Mouse (Mus musculus): ENCODE measurements at regions not wholly inside any gene's neighbourhood (a gene's known extent, or its start where the extent isn't known, plus 50 kb on each side); places are given as distances from the start of the nearest gene placed in this dataset.

DNA sequence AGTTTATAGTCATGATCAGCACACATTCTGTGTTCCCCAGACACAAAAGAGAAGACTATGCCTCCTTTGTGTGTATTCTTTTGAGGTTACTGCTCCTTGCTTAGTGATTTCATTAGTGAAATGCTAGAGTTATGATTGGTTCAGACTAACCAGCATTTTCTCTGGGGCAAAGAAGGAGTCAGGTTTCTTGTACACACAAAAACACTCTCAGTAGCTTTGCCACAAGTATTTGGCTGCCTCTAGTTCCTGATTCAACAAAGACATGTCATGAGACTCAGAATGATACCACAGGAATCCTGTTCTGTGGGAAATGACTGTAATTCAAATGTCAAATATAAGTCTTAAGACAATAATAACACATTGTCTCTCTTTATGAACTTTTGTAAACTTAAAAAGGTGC, 86.9 kb downstream of the Alx1 start:
- no peak for DNase-seq (ENCODE audit: low spot score)
- H3K4me2 ChIP-seq (replicated peaks): no peak overlapping the region
- H3K4me1 ChIP-seq (replicated peaks; ENCODE audit: control insufficient read depth, insufficient read depth, low read length): no peaks in the 10 kb centered on the region
- no peaks in the 10 kb centered on the region for H3K27me3 ChIP-seq (ENCODE audit: control insufficient read depth, insufficient read depth, low read length)
- no peaks in the 10 kb centered on the region for H3K36me3 ChIP-seq (replicated peaks; ENCODE audit: control insufficient read depth, insufficient read depth)
- ATAC-seq (ENCODE audit: low FRiP score): no peak
- no peak overlapping the region for H3K4me3 ChIP-seq (replicated peaks; ENCODE audit: low read length)
- H3K9ac ChIP-seq: no peak overlapping the region
- no peaks in the 10 kb centered on the region for H3K9me3 ChIP-seq (ENCODE audit: control insufficient read depth, low read length)
- no peak overlapping the region for H3K27ac ChIP-seq

DNA sequence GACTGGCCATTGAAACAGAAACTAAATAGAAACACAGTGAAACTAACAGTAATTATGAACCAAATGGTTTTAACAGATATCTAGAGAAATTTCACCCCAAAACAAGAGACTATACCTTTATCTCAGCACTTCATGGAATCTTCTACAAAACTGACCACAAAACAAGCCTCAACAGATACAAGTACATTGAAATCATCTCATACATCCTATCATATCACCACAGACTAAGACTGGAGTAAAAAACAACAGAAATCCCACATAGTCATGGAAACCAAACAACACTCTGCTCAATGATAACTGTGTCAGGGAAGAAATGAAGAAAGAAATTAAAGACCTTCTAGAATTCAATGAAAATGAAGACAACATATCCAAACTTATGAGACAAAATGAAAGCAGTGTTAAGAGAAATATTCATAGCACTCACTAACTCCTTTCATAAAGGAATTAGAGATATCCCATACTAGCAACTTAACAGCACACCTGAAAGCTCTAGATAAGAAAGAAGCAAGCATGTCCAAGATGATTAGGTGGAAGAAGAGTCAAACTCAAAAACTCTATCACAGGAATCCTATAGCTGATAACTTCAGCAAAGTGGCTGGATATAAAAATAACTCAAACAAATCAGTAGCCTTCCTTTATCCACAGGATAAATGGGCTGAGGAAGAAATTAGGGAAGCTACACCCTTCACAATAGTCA, 89.0 kb downstream of the Alx1 start:
- Histone ChIP-seq H3K36me3 (replicated peaks; ENCODE audit: control insufficient read depth, insufficient read depth) (no peaks in the 10 kb centered on the region), H3K27ac (no peak overlapping the region), H3K9me3 (ENCODE audit: control insufficient read depth, low read length) (no peaks in the 10 kb centered on the region), H3K4me3 (replicated peaks; ENCODE audit: low read length) (no peak overlapping the region), H3K27me3 (ENCODE audit: control insufficient read depth, insufficient read depth, low read length) (no peaks in the 10 kb centered on the region), H3K9ac (no peak overlapping the region), H3K4me2 (replicated peaks) (no peak overlapping the region), H3K4me1 (replicated peaks; ENCODE audit: control insufficient read depth, insufficient read depth, low read length) (no peaks in the 10 kb centered on the region)
- DNase-seq (ENCODE audit: low spot score) (no peak), ATAC-seq (ENCODE audit: low FRiP score) (no peak)

- WGBS: 72% methylated on average over 3 of the region's 3 CpGs
- ATAC-seq (ENCODE audit: low FRiP score): no peak
- no peak overlapping the region for H3K9ac ChIP-seq
Observed at GRCm38 (mm10) chr10:102931445-102931844, 98.6 kb downstream of the Alx1 start.

DNA sequence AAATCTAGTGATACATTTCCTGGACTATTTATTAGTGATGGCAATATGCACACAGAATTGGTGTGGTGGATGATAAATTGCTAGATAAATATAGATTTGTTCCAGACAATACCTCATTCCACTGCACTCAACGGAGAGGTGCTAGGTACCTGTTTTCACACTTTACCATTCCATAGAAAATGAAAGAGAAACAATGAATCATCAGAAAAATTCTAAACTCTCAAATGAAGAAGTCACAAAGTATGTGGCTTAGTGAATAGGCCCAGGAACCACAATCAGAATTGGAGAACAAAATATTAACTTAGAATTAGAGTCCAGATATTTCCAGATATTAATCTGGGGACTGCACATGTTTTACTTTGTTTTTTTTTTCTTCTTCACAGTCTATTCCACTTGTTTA, 101.4 kb downstream of the Alx1 start:
- Histone ChIP-seq H3K9me3 (ENCODE audit: control insufficient read depth, low read length) (no peaks in the 10 kb centered on the region), H3K36me3 (replicated peaks; ENCODE audit: control insufficient read depth, insufficient read depth) (no peaks in the 10 kb centered on the region), H3K27ac (no peak overlapping the region), H3K4me1 (replicated peaks; ENCODE audit: control insufficient read depth, insufficient read depth, low read length) (no peaks in the 10 kb centered on the region), H3K4me2 (replicated peaks) (no peak overlapping the region), H3K27me3 (ENCODE audit: control insufficient read depth, insufficient read depth, low read length) (no peaks in the 10 kb centered on the region), H3K4me3 (replicated peaks; ENCODE audit: low read length) (no peak overlapping the region), H3K9ac (no peak overlapping the region)
- ATAC-seq (ENCODE audit: low FRiP score) (no peak), DNase-seq (ENCODE audit: low spot score) (no peak)
- 66% methylated on average over 1 of the region's 1 CpGs for WGBS

More at GRCm38 (mm10) chr10:102931445-102931844, 98.6 kb downstream of the Alx1 start:
- no peak for DNase-seq (ENCODE audit: low spot score)
- Histone ChIP-seq H3K4me3 (replicated peaks; ENCODE audit: low read length) (no peak overlapping the region), H3K4me1 (replicated peaks; ENCODE audit: control insufficient read depth, insufficient read depth, low read length) (no peaks in the 10 kb centered on the region), H3K27ac (no peak overlapping the region), H3K9me3 (ENCODE audit: control insufficient read depth, low read length) (no peaks in the 10 kb centered on the region), H3K27me3 (ENCODE audit: control insufficient read depth, insufficient read depth, low read length) (no peaks in the 10 kb centered on the region), H3K36me3 (replicated peaks; ENCODE audit: control insufficient read depth, insufficient read depth) (no peaks in the 10 kb centered on the region), H3K4me2 (replicated peaks) (no peak overlapping the region)

- ATAC-seq (ENCODE audit: low FRiP score): no peak
- H3K27me3 ChIP-seq (ENCODE audit: control insufficient read depth, insufficient read depth, low read length): no peaks in the 10 kb centered on the region
- no peaks in the 10 kb centered on the region for H3K4me1 ChIP-seq (replicated peaks; ENCODE audit: control insufficient read depth, insufficient read depth, low read length)
- no peak overlapping the region for H3K4me2 ChIP-seq (replicated peaks)
- 66% methylated on average over 2 of the region's 2 CpGs for WGBS
- H3K4me3 ChIP-seq (replicated peaks; ENCODE audit: low read length): no peak overlapping the region
- H3K27ac ChIP-seq: no peak overlapping the region
- no peaks in the 10 kb centered on the region for H3K9me3 ChIP-seq (ENCODE audit: control insufficient read depth, low read length)
- H3K9ac ChIP-seq: no peak overlapping the region
- H3K36me3 ChIP-seq (replicated peaks; ENCODE audit: control insufficient read depth, insufficient read depth): no peaks in the 10 kb centered on the region
- DNase-seq (ENCODE audit: low spot score): no peak
Observed at GRCm38 (mm10) chr10:102897368-102897767, 132.6 kb downstream of the Alx1 start.

DNA sequence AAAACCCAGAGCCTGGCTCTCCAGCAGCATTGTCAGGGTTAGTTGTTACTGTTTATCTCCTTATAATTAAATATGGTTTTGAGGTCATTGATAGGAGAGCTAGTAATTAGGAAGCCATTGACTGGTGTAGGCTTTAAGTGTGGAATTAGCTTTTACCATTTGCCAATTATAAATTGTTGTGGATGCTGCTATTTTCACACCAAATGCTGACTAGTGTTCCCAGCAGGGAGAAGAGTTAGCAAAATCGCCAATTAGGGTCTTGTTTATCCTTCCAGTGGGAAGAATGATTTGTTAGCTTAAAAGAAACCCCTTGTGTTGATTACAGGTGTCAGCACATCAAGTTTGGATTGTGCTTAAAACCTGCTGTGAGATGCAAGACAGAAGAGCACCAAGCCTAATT, 134.1 kb downstream of the Alx1 start:
- no peak overlapping the region for H3K27ac ChIP-seq
- ATAC-seq (ENCODE audit: low FRiP score) (no peak), DNase-seq (ENCODE audit: low spot score) (no peak)
- H3K9ac ChIP-seq: no peak overlapping the region
- H3K9me3 ChIP-seq (ENCODE audit: control insufficient read depth, low read length): no peaks in the 10 kb centered on the region
- no peaks in the 10 kb centered on the region for H3K4me1 ChIP-seq (replicated peaks; ENCODE audit: control insufficient read depth, insufficient read depth, low read length)
- no peak overlapping the region for H3K4me2 ChIP-seq (replicated peaks)
- H3K27me3 ChIP-seq (ENCODE audit: control insufficient read depth, insufficient read depth, low read length): no peaks in the 10 kb centered on the region
- H3K36me3 ChIP-seq (replicated peaks; ENCODE audit: control insufficient read depth, insufficient read depth): no peaks in the 10 kb centered on the region
- 20% methylated on average over 1 of the region's 1 CpGs for WGBS
- H3K4me3 ChIP-seq (replicated peaks; ENCODE audit: low read length): no peak overlapping the region

GRCm38 (mm10) chr10:102892373-102892772, 137.6 kb downstream of the Alx1 start:
- no peak overlapping the region for H3K9ac ChIP-seq
- H3K4me1 ChIP-seq (replicated peaks; ENCODE audit: control insufficient read depth, insufficient read depth, low read length): no peaks in the 10 kb centered on the region
- no peaks in the 10 kb centered on the region for H3K36me3 ChIP-seq (replicated peaks; ENCODE audit: control insufficient read depth, insufficient read depth)
- no peak for DNase-seq (ENCODE audit: low spot score)
- no peak for ATAC-seq (ENCODE audit: low FRiP score)
- H3K27ac ChIP-seq: no peak overlapping the region
- H3K27me3 ChIP-seq (ENCODE audit: control insufficient read depth, insufficient read depth, low read length): no peaks in the 10 kb centered on the region
- no peak overlapping the region for H3K4me3 ChIP-seq (replicated peaks; ENCODE audit: low read length)
- 88% methylated on average over 3 of the region's 3 CpGs for WGBS
- no peaks in the 10 kb centered on the region for H3K9me3 ChIP-seq (ENCODE audit: control insufficient read depth, low read length)
- no peak overlapping the region for H3K4me2 ChIP-seq (replicated peaks)

- WGBS: 89% methylated on average over 3 of the region's 3 CpGs
- Histone ChIP-seq H3K27me3 (ENCODE audit: control insufficient read depth, insufficient read depth, low read length) (no peaks in the 10 kb centered on the region), H3K4me1 (replicated peaks; ENCODE audit: control insufficient read depth, insufficient read depth, low read length) (no peaks in the 10 kb centered on the region), H3K4me3 (replicated peaks; ENCODE audit: low read length) (no peak overlapping the region), H3K9ac (no peak overlapping the region), H3K4me2 (replicated peaks) (no peak overlapping the region), H3K27ac (no peak overlapping the region), H3K9me3 (ENCODE audit: control insufficient read depth, low read length) (no peaks in the 10 kb centered on the region), H3K36me3 (replicated peaks; ENCODE audit: control insufficient read depth, insufficient read depth) (no peaks in the 10 kb centered on the region)
- DNase-seq (ENCODE audit: low spot score) (no peak), ATAC-seq (ENCODE audit: low FRiP score) (no peak)
Observed at GRCm38 (mm10) chr10:102889709-102890108, 140.3 kb downstream of the Alx1 start.

GRCm38 (mm10) chr10:102881824-102882438, 148.1 kb downstream of the Alx1 start:
- Histone ChIP-seq H3K9me3 (ENCODE audit: control insufficient read depth, low read length) (no peaks in the 10 kb centered on the region), H3K36me3 (replicated peaks; ENCODE audit: control insufficient read depth, insufficient read depth) (no peaks in the 10 kb centered on the region), H3K27me3 (ENCODE audit: control insufficient read depth, insufficient read depth, low read length) (no peaks in the 10 kb centered on the region), H3K27ac (no peak overlapping the region), H3K4me3 (replicated peaks; ENCODE audit: low read length) (no peak overlapping the region), H3K4me2 (replicated peaks) (no peak overlapping the region), H3K4me1 (replicated peaks; ENCODE audit: control insufficient read depth, insufficient read depth, low read length) (no peaks in the 10 kb centered on the region), H3K9ac (no peak overlapping the region)
- DNase-seq (ENCODE audit: low spot score) (no peak), ATAC-seq (ENCODE audit: low FRiP score) (no peak)
- 73% methylated on average over 6 of the region's 6 CpGs for WGBS

GRCm38 (mm10) chr10:102878010-102878409, 152.0 kb downstream of the Alx1 start:
- WGBS: 36% methylated on average over 11 of the region's 11 CpGs
- ATAC-seq (ENCODE audit: low FRiP score) (peak; percentile 60; the same call in 1 of the 2 replicates), DNase-seq (ENCODE audit: low spot score) (peak; percentile 83)
- Histone ChIP-seq H3K9me3 (ENCODE audit: control insufficient read depth, low read length) (no peaks in the 10 kb centered on the region), H3K4me2 (replicated peaks) (peak overlapping the region; percentile 33), H3K36me3 (replicated peaks; ENCODE audit: control insufficient read depth, insufficient read depth) (no peaks in the 10 kb centered on the region), H3K27ac (no peak overlapping the region), H3K27me3 (ENCODE audit: control insufficient read depth, insufficient read depth, low read length) (no peaks in the 10 kb centered on the region), H3K9ac (no peak overlapping the region), H3K4me3 (replicated peaks; ENCODE audit: low read length) (no peak overlapping the region), H3K4me1 (replicated peaks; ENCODE audit: control insufficient read depth, insufficient read depth, low read length) (no peaks in the 10 kb centered on the region)

Data from hindbrain, embryonic 14.5 days (tissue).